Mouse (Mus musculus) T-helper 1 cell (primary cell): ENCODE measurements at regions not wholly inside any gene's neighbourhood (a gene's known extent, or its start where the extent isn't known, plus 50 kb on each side); places are given as distances from the start of the nearest gene placed in this dataset.

Experiments used
- in situ Hi-C: fragments of 300-600 bp; cut with MboI, MseI; formaldehyde crosslinking; loops from one replicate; pipeline ENCODE4 v1.15.1; 2025; ENCODE audit warnings: high pct_unique_total_duplicates

- in situ Hi-C loops, result no loop called here
Observed at GRCm38 (mm10) chr14:72783248-72783647, 73.4 kb upstream of the Fndc3a start.

- in situ Hi-C loops, result no loop called here
Observed at GRCm38 (mm10) chr14:72779446-72779845, 69.6 kb upstream of the Fndc3a start.

DNA sequence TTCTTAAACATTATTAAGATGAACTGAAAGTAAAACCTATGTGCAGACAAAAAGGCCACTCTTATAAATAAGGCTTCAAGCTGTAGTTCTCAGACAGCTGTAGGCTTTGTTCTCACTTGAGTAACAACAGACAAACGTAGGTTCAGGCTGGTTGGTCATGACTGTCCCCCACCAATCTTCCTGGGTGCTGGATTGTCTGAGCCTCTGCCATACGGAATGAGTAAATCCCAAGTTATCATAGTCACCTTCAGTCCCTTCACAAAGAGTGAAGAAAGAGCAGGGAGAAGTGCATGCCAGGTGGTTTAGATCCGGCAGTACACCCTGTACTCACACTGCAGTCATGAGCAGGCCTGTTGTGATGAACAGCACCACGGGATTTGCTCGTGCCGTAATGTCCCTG, 69.0 kb upstream of the Fndc3a start:
- in situ Hi-C loops, result no loop called here

GRCm38 (mm10) chr14:72777927-72778560, 68.2 kb upstream of the Fndc3a start:
- in situ Hi-C loops, result no loop called here

DNA sequence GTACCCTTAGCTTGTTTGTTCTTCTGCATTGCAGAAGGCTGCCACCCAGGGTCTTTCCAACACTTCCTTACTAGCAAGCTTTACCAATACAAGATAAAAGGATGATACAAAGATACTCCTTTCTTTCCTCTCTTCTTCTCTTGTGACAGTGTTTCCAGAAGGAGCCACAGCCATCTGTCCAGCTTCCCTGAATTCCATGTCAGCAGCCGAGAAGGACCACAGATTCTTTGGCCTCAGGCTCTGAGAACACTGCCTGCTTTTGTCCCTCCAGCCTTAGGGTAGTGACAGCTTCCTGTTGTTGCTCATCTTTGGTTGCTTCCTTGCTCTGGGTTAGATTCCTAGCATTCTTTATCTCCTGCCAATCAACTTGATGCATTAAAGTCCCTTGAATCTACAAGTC, 60.4 kb upstream of the Fndc3a start:
- in situ Hi-C loops, result no loop called here

- in situ Hi-C loops, result no loop called here
Observed at GRCm38 (mm10) chr14:72760123-72760522, 50.3 kb upstream of the Fndc3a start.
